Mouse (Mus musculus): ENCODE measurements around the gene Zbtb17. TPM values are rescaled to one million over a fixed set of nuclear protein-coding genes. Genes with fewer than 3 reads are reported as not detected.

Zbtb17 gene
- total RNA-seq, 1 experiment from 2014 or later, result 21.7 TPM

Other genes with a start within 250 kb of the Zbtb17 start
- 0.38 to 2.7 TPM in 2 of 3 replicates, not detected in the other for gene Rsg1, start 230.7 kb upstream of the Zbtb17 start, total RNA-seq (2017)
- gene Arhgef19, start 205.2 kb upstream of the Zbtb17 start, total RNA-seq (2017), result not detected in 3 replicates
- not detected in 3 replicates for gene Epha2, start 143.4 kb upstream of the Zbtb17 start, total RNA-seq (2017)
- gene Fam131c, start 76.4 kb upstream of the Zbtb17 start, total RNA-seq (2017), result not detected in 3 replicates
- gene Clcnka, start 45.9 kb upstream of the Zbtb17 start, total RNA-seq (2017), result not detected in 3 replicates
- gene Clcnkb, start 28.6 kb upstream of the Zbtb17 start, total RNA-seq (2017), result not detected in 3 replicates
- 0.64 TPM in 1 of 3 replicates, not detected in the others for gene Hspb7, start 23.9 kb upstream of the Zbtb17 start, total RNA-seq (2017)
- not detected in 3 replicates for gene Srarp, start 8.5 kb upstream of the Zbtb17 start, total RNA-seq (2017)
- gene Spen, start 93.9 kb downstream of the Zbtb17 start, total RNA-seq (2017), result 39.8 to 81.5 TPM (median 48.1 TPM) in 3 replicates
- not detected in 3 replicates for gene Fblim1, start 161.4 kb downstream of the Zbtb17 start, total RNA-seq (2017)
- gene Tmem82, start 174.0 kb downstream of the Zbtb17 start, total RNA-seq (2017), result not detected in 3 replicates
- gene Slc25a34, start 179.2 kb downstream of the Zbtb17 start, total RNA-seq (2017), result not detected in 3 replicates
- 14.4 to 16.5 TPM (median 15.7 TPM) in 3 replicates for gene Plekhm2, start 220.2 kb downstream of the Zbtb17 start, total RNA-seq (2017)
- 7.4 TPM in 1 of 3 replicates, not detected in the others for gene Rsc1a1, start 240.9 kb downstream of the Zbtb17 start, total RNA-seq (2017)

Data from monocyte, adult 5-6 weeks (primary cell).